Mouse (Mus musculus) midbrain, embryonic 14.5 days (tissue): Measurements from ENCODE around the gene Gm20683. TPM values are rescaled to one million over a fixed set of nuclear protein-coding genes. Genes with fewer than 3 reads are reported as not detected.
A peak's percentile ranks its signal among the peaks of the same experiment; 100 is the strongest.

Experiments used
- ATAC-seq: fragments of 200-750 bp; cut with Nextera tagmentation; 2 replicates; pipeline ENCODE4 v1.8.0; 2017; ENCODE audit warnings: moderate number of reproducible peaks, moderate library complexity; ENCODE audit not compliant: low FRiP score, low TSS enrichment
- DNase-seq: peaks from one replicate; pipeline ENCODE4 v3.0.0-alpha.2; 2015
- H3K27ac ChIP-seq: fragments of 300-500 bp; sonication (generic); replicated peaks from 2 replicates; pipeline ENCODE4 v1.5.1; 2014; ENCODE audit warnings: mild to moderate bottlenecking, low read depth, low read length, moderate library complexity
- H3K27me3 ChIP-seq: fragments of 300-500 bp; sonication (generic); 2 replicates; pipeline ENCODE4 v1.6.1; 2014; ENCODE audit warnings: low read length, control low read depth, mixed read lengths; ENCODE audit not compliant: control insufficient read depth, insufficient read depth
- H3K36me3 ChIP-seq: fragments of 300-500 bp; sonication (generic); 2 replicates; pipeline ENCODE4 v1.6.1; 2014; ENCODE audit warnings: low read length, control low read depth; ENCODE audit not compliant: control insufficient read depth, insufficient read depth
- H3K4me1 ChIP-seq: fragments of 300-500 bp; sonication (generic); 2 replicates; pipeline ENCODE4 v1.6.1; 2014; ENCODE audit warnings: mild to moderate bottlenecking, antibody characterized with exemption, low read length, control low read depth; ENCODE audit not compliant: control insufficient read depth, insufficient read depth
- H3K4me2 ChIP-seq: fragments of 300-500 bp; sonication (generic); 2 replicates; pipeline ENCODE4 v1.6.1; 2014; ENCODE audit warnings: mild to moderate bottlenecking, low read length, moderate library complexity
- H3K4me3 ChIP-seq: fragments of 300-500 bp; sonication (generic); replicated peaks from 2 replicates; pipeline ENCODE4 v1.5.1; 2014; ENCODE audit warnings: low read depth, low read length
- H3K9ac ChIP-seq: fragments of 300-500 bp; sonication (generic); replicated peaks from 2 replicates; pipeline ENCODE4 v1.6.1; 2014; ENCODE audit warnings: mild to moderate bottlenecking, low read length, moderate library complexity
- H3K9me3 ChIP-seq: fragments of 300-500 bp; sonication (generic); 2 replicates; pipeline ENCODE4 v1.6.1; 2016; ENCODE audit warnings: low read length, control low read depth, mixed read lengths; ENCODE audit not compliant: control insufficient read depth
- WGBS: fragments of 180-500 bp; shearing (Covaris S2); extraction: QIAGEN DNeasy Blood & Tissue Kit; methylation state at CpG from one replicate; pipeline ENCODE4 v1.1.7; 2014; 5-methylcytosine and 5-hydroxymethylcytosine counted together
- polyA plus RNA-seq: library from polyadenylated mRNA; unstranded; fragments of >200 nt; fragmentation: Nextera tagmentation; extraction: Ambion mirVana; gene quantifications from 2 replicates; pipeline ENCODE4 v1.2.1, GENCODE M21; 2014

The Gm20683 gene
- polyA plus RNA-seq = 8.0 and 12.9 TPM in 2 replicates

- Histone ChIP-seq H3K9me3 (no peaks in the 10 kb centered on the region), H3K4me3 (no peak within 1 kb of the TSS), H3K9ac (no peak within 1 kb of the TSS), H3K4me1 (peaks cover 32% of the 10 kb centered on the region), H3K27ac (no peak within 1 kb of the TSS), H3K27me3 (no peaks in the 10 kb centered on the region), H3K36me3 (peaks cover 50% of the 10 kb centered on the region), H3K4me2 (no peak within 1 kb of the TSS)
- no peak for ATAC-seq
- 95% methylated on average over 22 of the region's 22 CpGs for WGBS
- no peak for DNase-seq
These were observed at the start of gene Gm20683 for GRCm38 (mm10) chr17:25841117-25841880. Gene Gm20683, minus strand, starts transcription at chr17:25841763.

GRCm38 (mm10) chr17:25888837-25889236 lies 47.3 kb upstream of the Gm20683 start:
- peaks cover 24% of the 10 kb centered on the region for H3K36me3 ChIP-seq
- WGBS = 90% methylated on average over 3 of the region's 3 CpGs
- DNase-seq (no peak), ATAC-seq (no peak)
- no peak overlapping the region for H3K4me2 ChIP-seq
- no peaks in the 10 kb centered on the region for H3K9me3 ChIP-seq
- no peak overlapping the region for H3K27ac ChIP-seq
- H3K9ac ChIP-seq = no peak overlapping the region
- no peaks in the 10 kb centered on the region for H3K27me3 ChIP-seq
- no peak overlapping the region for H3K4me3 ChIP-seq
- H3K4me1 ChIP-seq = no peaks in the 10 kb centered on the region

- 95% methylated on average over 10 of the region's 10 CpGs for WGBS
- no peak for DNase-seq
These were observed 45.9 kb upstream of the Gm20683 start for GRCm38 (mm10) chr17:25887467-25887866.

GRCm38 (mm10) chr17:25886806-25887205 lies 45.2 kb upstream of the Gm20683 start:
- 0 out of 2 replicates have a peak, but pooled peaks cover 4% of the 10 kb centered on the region for H3K4me1 ChIP-seq
- H3K4me2 ChIP-seq = no peak overlapping the region
- H3K9ac ChIP-seq = no peak overlapping the region
- peaks cover 43% of the 10 kb centered on the region for H3K36me3 ChIP-seq
- DNase-seq = no peak
- H3K27me3 ChIP-seq = no peaks in the 10 kb centered on the region
- no peaks in the 10 kb centered on the region for H3K9me3 ChIP-seq
- no peak overlapping the region for H3K27ac ChIP-seq
- no peak overlapping the region for H3K4me3 ChIP-seq
- ATAC-seq = no peak

More at GRCm38 (mm10) chr17:25887467-25887866, 45.9 kb upstream of the Gm20683 start:
- H3K4me3 ChIP-seq = no peak overlapping the region
- 0 out of 2 replicates have a peak, but pooled peaks cover 1% of the 10 kb centered on the region for H3K4me1 ChIP-seq
- no peaks in the 10 kb centered on the region for H3K27me3 ChIP-seq
- H3K9me3 ChIP-seq = no peaks in the 10 kb centered on the region
- no peak for ATAC-seq
- no peak overlapping the region for H3K27ac ChIP-seq
- H3K36me3 ChIP-seq = peaks cover 38% of the 10 kb centered on the region
- no peak overlapping the region for H3K9ac ChIP-seq
- no peak overlapping the region for H3K4me2 ChIP-seq

- no peaks in the 10 kb centered on the region for H3K27me3 ChIP-seq
- ATAC-seq (peak; percentile 43; the same call in 1 of the 2 replicates), DNase-seq (peak; percentile 71)
- H3K4me2 ChIP-seq = no peak overlapping the region
- H3K9ac ChIP-seq = no peak overlapping the region
- H3K27ac ChIP-seq = no peak overlapping the region
- H3K9me3 ChIP-seq = no peaks in the 10 kb centered on the region
- H3K4me1 ChIP-seq = peaks cover 13% of the 10 kb centered on the region
- H3K36me3 ChIP-seq = peaks cover 45% of the 10 kb centered on the region
- WGBS = 52% methylated on average over 4 of the region's 4 CpGs
- H3K4me3 ChIP-seq = no peak overlapping the region
These were observed 44.1 kb upstream of the Gm20683 start for GRCm38 (mm10) chr17:25885636-25886035.

GRCm38 (mm10) chr17:25883824-25884223 lies 42.3 kb upstream of the Gm20683 start:
- no peak for ATAC-seq
- H3K4me3 ChIP-seq = no peak overlapping the region
- H3K4me1 ChIP-seq = peaks cover 20% of the 10 kb centered on the region
- 0 out of 2 replicates have a peak overlapping the region, but pooled peaks have one; percentile 14 for H3K27ac ChIP-seq
- no peak for DNase-seq
- no peak overlapping the region for H3K9ac ChIP-seq
- H3K27me3 ChIP-seq = no peaks in the 10 kb centered on the region
- no peaks in the 10 kb centered on the region for H3K9me3 ChIP-seq
- H3K36me3 ChIP-seq = peaks cover 46% of the 10 kb centered on the region
- H3K4me2 ChIP-seq = no peak overlapping the region
- 92% methylated on average over 3 of the region's 3 CpGs for WGBS

GRCm38 (mm10) chr17:25883268-25883667 lies 41.7 kb upstream of the Gm20683 start:
- Histone ChIP-seq H3K27ac (0 out of 2 replicates have a peak overlapping the region, but pooled peaks have one; percentile 14), H3K4me3 (no peak overlapping the region), H3K27me3 (no peaks in the 10 kb centered on the region), H3K9me3 (no peaks in the 10 kb centered on the region), H3K9ac (no peak overlapping the region), H3K4me1 (peaks cover 20% of the 10 kb centered on the region), H3K4me2 (no peak overlapping the region), H3K36me3 (peaks cover 51% of the 10 kb centered on the region)
- WGBS = 68% methylated on average over 8 of the region's 8 CpGs
- ATAC-seq (no peak), DNase-seq (no peak)

GRCm38 (mm10) chr17:25882306-25882705 lies 40.7 kb upstream of the Gm20683 start:
- WGBS = 32% methylated on average over 5 of the region's 5 CpGs
- H3K36me3 ChIP-seq = peaks cover 58% of the 10 kb centered on the region

GRCm38 (mm10) chr17:25881691-25882090 lies 40.1 kb upstream of the Gm20683 start:
- Histone ChIP-seq H3K9ac (no peak overlapping the region), H3K36me3 (peaks cover 58% of the 10 kb centered on the region), H3K4me2 (no peak overlapping the region), H3K4me3 (no peak overlapping the region), H3K9me3 (no peaks in the 10 kb centered on the region), H3K27ac (peak overlapping the region; percentile 27; the same call in 1 of the 2 replicates), H3K27me3 (no peaks in the 10 kb centered on the region), H3K4me1 (peaks cover 25% of the 10 kb centered on the region)
- DNase-seq = no peak
- no peak for ATAC-seq
- 22% methylated on average over 4 of the region's 4 CpGs for WGBS

More at GRCm38 (mm10) chr17:25882306-25882705, 40.7 kb upstream of the Gm20683 start:
- no peak for ATAC-seq
- Histone ChIP-seq H3K9me3 (no peaks in the 10 kb centered on the region), H3K27me3 (no peaks in the 10 kb centered on the region), H3K4me2 (no peak overlapping the region), H3K9ac (no peak overlapping the region), H3K4me1 (peaks cover 20% of the 10 kb centered on the region), H3K27ac (peak overlapping the region; percentile 33; the same call in 1 of the 2 replicates), H3K4me3 (no peak overlapping the region)
- no peak for DNase-seq
